Mouse (Mus musculus) lung, adult 18-20 months (tissue): ENCODE measurements at regions not wholly inside any gene's neighbourhood (a gene's known extent, or its start where the extent isn't known, plus 50 kb on each side); places are given as distances from the start of the nearest gene placed in this dataset.
A peak's percentile ranks its signal among the peaks of the same experiment; 100 is the strongest.

ENCODE experiments used
- DNase-seq, 2 experiments: peaks; one replicate each; pipeline ENCODE4 v3.0.0; 2022; ENCODE audit warnings: mixed read lengths in 2 of 2

DNA sequence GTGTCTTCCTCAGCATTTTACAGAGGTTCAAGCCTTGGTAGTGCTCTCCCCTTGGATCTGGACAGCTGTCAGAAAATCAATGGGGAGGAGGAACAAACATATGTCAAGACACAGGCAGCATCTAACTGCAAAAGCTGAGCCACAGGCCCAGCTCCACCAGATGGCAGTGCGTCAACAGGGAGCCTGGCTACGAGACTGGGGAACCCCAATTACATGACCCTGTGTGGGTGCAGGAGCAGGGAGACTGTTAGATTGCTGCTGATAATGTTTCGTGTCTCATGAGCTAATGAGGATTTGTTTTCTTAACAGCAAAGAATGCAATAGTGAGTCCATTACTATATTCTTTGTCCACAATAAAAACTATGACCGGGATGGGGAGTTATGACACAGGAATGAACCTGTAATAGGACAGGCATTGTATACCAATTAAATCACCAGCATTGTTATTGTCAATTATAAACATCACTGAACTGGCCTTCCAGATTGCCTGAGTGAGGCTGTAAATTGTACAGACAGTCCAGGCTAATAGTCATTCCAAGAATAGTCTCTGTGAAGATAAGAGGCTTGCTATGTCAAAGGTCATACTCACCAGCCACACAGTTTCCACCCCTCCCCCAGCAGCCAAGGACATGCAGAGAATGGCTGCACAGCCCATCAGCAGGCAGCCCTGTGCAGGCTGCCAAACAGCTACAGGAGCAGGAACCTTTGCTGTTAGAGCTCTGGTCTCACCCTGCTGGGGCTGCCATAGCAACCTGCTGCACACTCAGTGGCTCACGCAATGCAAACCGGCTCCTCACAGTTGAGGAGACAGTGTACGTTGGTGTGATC, 58.8 kb upstream of the Barx2 start:
- peak; percentile 39 to 59 for DNase-seq

DNA sequence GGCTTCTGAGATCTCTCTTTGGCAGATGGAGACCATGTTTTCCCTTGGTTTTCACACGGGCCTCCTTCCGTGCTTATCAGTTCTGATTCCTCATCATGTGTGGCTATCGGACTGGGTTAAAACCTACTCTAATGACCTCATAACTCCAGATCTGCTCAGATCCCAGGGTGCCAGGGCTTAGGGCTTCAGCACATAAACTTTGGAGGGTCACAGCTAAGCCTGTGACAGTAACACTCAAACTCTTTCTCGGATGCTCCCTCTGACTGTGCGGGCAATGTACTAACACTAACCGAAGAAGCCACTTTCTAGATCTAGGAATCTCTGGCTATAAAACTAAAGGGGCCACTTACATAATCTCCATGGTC, 59.3 kb upstream of the Barx2 start:
- DNase-seq: no peak

DNA sequence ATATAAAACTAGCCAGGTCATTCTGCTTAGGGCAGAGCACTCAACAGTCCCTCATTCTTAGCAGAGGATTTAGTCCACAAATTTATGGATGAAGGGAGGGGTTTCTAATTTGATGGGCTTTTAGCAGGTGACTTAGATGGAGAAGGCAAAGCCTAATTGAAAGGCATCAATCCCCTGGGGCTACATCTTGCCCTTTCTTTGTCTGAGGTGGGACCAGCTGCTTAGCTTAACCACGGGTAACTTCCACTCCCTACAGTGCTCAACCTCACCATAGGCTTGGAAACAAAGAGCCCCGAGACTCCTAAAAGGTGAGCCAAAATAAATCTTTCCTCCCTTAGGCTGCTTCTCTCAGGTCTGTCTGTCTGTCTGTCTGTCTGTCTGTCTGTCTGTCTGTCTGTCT, 62.9 kb upstream of the Barx2 start:
- no peak for DNase-seq

DNA sequence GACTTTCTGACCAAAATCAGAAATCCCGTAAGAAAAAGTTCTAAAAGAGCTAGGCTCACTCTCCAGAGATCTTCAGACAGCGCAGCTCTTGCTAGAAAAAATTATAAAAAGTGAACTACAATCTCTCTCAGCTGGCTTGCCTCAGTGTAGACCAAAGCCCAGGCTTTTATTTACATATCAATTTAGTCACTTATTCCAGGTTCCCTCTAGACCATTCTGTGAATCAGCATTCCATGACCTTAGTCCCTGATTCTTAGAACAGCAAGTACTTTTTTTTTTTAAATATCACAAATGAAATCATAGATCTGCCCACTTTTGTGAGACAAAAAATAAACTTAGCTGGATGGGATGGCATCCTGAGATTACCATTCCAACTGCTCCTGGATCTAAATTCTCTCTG, 64.8 kb upstream of the Barx2 start:
- DNase-seq: no peak

DNA sequence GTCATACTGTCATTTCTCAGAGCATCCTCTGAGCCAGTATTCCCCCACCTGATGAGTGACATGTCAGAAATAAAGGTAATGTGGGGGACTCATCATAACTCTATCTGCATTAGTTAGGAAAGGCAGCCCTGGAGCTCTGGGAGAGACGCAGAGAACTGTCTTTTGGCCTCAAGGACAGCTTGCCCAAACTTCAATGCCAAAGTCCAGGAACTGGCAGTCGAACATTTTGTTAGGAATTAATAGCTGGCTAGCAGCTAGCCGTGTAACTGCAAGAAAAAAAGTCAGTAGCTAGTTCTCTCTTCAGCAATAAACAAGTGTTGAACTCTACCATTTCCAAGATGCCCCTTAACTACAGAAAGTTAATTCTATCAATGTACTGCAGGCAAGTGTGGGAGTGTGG, 65.9 kb upstream of the Barx2 start:
- DNase-seq: no peak

DNA sequence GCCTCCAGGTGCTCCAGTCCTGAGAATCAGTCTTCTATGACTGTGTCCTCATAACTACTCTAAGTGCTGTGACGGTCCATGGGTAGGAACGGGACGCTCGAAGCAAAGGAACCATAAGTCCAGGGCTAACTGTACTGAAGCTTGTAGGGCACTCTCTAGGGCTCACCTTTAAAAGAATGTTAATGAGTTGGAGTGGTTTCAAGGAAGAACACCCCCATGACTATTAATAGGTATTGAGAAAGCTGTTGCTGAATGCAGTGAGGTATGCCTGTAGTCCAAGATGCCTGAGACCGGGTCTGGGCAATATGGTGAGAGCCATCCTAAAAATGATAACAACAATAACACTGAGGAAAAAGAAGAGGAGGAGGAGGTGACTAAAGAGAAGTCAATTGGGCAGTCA, 67.2 kb upstream of the Barx2 start:
- DNase-seq: no peak

DNA sequence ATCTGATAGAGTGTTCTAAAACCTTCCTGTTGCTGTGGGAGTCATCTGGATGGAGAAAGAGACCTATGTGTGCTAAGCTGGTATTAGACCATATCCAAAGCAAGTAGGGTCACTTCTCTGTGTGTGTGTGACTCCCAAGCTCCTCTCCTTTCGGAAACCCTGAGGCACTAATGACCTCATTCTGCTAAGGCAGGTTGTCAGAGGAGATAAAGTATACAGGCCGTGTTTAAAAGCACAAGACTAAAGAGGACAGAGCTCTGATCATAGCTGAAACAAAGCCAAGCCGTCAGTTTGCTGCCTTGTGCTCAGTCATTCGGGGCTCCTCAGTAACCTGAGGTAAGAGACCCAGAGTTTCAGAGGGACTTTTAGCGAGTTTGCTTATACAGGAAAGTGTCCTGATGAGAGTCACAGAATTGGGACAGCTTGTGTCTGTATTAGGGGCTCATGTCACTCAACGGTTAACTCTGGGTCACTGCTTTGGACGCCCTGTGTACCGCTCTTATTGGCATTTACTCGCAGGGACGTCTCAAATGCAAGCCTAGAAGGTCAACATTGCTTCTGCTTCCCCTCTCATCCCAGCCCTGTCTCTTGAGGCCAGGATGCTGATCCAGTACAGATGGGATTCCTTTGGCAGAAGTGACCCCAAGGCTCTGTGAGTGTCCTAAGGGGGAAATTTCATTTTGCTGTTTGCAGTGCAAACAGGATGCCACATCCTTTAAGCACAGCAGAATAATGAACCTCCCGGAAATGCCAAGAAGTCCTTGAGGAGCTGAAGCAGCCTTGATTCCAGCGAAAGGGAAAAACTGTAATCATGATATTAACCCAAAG, 70.7 kb upstream of the Barx2 start:
- no peak for DNase-seq

DNA sequence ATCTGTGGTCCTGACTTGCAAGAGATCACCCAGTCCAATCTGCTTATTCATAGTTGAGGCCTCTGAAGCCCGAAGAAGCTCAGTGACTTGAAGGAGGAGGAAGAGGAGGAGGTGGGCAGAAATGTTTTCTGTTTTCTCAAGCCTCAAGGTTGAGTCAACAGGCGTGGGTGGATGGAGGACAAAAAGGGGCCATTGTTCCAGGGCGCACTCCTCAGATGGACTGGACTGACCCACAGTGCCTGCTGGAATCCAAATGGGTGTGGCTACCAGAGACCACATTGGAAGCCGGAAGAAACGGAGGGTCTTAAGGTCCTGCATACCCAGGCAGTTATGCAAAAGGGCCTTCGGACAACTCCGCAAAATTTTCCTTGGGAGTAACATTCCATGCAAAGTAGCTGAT, 75.6 kb upstream of the Barx2 start:
- DNase-seq: no peak

DNA sequence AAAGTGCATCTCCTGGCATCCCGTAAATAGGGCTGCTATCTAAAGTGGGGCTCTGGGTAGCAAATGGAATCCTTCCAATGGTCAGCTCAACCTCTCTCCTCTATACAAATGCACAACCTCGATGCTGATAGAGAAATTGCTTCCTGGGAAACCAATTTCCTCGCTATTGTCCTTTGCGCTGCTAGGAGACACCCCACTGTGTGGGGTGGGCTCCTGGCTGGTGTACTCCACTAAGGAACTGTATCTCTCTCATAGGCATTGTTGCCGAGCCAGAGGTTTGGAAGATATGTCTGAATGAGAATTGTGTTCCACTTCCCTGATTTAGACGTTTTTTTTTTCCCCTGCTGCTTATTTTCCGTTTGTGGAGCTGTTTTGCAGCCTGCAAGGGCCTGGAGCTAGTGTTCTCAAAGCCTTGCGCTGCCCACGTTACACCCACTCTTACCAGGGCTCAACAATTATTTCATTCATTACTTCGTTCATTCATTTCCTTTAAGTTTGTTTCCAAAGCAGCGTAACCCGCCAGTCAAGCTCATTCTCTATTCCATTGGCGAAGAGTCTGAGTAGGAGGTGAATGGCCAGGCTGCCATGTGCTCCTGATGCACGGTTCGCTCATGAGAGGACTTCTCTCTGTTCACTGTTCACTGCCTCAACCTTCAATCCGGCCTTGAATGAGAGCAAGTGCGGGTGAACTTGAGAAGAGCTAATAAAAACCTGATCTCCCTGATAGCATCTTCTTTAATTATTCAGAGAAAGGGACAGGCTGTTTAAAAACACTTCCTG, 76.5 kb upstream of the Barx2 start:
- DNase-seq: no peak

DNA sequence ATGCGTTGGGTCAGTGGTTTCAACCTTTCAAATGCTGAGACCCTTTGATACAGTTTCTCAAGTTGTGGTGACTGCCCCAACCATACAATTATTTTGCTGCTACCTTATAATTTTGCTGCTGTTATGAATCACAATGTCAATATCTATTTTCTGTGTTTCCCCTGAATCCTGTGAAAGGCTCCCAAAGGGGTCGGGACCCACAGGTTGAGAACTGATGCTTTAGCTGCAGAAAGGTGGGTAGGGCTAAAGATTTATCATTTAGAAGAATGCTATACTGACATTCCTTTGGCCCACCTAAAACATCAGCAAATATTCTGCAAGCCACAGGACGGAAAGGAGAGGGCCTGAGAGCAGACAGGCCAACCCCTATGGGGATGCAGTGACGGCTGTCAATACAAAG, 77.2 kb upstream of the Barx2 start:
- no peak for DNase-seq

DNA sequence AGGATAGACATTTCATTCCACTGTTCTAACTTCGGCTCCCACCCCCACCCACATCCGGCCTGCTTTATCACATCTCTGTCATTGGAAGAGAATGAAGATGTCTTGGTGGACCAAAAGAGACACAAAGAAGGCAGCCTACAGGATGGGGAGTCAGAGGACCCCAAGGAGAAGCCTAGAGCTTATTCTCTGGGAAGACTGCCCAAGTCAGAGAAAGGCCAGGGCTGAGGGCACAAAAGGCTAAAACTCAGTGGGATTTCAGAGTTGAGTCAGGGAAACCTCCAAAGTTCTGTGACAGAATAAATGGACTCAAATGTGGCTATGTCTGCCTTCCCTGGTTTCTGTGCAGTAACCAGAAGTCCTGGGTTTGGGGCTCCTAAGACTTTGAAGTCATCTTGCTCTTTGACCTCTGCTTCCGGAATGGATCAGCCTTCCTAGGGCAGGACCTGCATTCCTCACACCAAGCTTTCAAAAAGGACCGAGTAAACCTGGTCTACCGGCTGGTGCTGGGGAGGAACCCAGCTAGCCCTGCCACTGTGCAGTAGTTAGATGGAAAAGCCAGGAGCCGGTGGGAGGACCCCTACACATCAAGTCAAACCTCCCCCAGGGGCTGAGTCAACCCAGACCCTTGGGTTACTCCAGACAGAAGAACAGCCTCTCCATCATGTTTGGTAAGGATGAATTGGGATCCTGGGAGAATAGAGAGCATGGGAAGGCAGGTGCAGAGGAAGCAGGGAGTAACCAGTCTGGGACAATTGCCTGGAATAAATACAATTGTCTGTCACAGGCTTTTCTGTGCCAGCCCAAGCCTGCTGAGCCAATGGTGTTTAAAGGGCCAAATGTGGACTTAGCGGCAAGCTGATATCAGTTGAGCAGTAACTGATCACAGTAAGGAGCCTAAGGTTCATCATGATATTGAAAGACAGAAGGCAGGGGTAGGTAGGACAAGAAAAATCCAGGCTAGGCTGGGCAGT, 80.7 kb upstream of the Barx2 start:
- DNase-seq: no peak

DNA sequence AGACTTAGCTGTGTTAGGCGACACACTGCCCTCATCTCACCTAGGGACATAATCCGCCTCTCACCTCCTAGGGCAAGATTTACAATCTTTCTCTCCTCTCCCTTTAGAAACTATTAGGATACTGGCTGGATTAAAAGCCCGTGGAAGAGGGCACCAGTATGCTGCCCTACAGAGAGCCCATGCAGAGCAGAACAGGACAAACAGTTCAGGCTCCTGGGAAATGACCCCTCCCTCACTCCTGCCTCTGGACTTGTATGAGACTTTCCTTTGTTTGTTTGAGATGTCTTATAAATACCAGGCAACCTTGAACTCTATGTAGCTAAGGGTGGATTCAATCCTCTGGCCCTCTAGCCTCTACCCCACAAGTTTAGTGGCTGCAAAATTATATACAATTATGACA, 81.8 kb upstream of the Barx2 start:
- DNase-seq: no peak

DNA sequence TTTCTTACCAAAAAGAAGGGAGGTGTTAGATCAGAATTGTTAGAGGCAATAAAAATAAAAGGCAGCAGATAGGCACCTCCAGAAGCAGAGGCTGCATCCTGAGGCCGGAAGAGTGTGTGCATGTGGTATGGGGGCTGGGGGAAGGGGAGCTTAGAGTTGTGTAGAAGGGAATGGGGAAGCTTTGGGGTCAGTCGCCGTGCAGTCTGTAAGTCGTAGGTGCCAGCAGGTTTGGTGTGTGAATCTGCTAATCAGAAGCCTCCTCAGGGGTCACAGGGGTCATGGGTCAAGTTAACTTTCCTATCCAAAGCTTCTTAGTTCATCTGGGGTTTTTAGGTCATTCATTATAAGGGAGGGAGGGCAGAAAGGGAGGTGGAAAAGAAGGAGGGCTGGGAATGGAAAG, 82.4 kb upstream of the Barx2 start:
- DNase-seq: no peak

DNA sequence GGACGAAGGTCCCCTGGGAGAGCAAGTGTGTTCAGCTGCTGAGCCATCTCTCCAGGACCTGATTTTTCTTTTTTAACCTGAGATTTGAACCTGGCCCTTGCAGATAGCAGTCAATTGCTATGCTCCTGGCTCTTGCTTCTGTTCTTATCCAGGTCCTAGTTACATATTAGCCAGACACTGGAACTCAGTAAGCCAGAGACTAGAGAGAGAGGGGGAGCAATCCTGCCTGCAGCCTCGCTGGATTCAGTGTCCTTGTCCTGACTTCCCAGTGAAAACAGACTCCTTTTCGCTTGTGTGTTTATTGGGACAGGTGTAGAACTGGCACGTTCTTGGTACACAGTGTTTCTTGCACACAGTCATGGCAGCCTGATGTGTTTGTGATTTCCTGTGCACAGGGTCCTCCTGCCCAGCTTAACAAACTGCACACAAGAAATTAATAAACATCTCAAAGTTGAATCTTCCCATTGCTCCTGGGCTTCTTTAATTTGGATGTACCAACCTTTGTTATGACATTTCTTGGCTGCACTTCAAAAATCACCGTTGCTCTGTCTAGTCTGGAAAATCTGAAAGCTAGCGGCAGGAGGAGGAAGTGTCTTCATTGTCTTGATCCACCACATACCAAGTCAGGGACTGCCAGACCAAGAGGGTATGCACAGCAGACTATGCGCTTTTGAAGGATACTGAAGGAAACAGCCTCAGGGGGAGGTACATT, 83.4 kb upstream of the Barx2 start:
- no peak for DNase-seq

DNA sequence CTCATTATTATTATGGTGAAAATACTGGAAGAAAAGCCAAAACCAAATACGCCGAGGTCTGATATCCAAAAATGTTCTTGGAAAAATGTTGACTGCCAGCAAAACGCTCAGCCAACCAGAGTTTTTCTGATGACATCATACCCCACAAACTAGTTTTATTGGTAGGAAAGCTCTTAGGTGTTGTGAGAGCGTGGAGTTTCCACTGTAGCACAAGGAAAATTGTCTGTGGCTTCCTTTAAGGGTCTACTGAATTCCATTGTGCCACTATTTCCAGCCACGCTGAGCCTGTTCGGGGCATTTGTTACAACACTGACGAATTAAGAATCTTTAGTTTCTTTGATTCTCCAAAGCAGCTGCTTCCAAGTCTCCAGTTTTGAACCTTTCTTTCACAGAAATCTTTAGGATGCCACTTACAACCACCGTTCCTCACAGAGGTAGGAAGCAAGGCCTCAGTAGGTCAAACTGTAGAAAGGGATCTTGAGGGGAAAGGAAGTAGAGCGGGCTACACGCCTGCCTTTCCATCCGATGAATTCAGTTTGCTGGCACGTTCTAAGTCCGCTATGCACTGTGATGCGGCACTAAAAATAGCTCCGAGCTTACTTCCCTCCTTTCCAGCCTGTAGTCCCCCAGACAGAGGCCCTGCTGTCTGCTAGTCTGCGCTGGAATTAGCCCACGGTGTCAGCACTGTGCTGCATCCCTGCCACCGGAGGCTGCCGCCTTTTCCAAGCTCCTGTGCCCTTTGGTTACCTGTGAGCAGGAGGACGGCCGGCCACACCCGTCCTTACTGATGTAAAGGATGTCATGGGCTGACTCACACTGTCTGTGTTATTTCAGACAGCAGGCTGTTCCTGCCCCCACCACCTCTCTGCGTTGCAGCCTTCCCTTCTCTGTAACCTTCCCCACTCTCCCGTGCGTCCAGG, 84.2 kb upstream of the Barx2 start:
- no peak for DNase-seq

DNA sequence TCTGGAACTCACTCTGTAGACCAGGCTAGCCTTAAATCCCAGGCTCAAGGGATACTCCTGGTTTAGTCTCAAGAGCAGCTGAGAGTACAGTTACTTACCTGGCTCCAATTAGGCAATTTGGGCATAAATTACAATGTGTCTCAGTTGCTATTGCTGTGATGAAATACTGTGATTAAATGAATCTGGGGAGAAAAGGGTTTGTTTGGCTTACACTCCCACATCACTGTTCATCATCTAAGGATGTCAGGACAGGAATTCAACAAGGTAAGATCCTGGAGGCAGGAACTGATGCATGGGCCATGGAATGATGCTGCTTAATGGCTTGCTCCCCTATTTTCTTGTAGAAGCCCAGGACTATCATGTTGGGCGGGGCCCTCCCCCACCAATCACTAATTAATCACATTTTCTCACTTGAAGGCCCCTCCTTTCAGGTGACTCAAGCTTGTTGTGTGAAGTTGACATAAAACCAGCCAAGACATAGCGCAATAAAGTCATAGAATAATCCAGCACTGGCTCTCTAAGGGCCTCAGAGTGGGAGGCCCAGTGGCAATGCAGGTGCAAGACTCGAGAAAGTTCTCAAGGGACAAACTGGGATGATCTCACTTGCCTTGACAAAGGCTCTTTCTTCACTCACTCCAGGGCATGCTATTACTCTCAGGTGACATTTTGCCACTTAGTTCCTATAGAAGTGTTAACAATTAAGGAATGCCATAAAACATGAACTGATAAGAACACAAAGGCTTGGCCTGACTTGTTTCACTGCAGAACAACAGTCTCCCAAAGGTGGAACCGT, 85.4 kb upstream of the Barx2 start:
- DNase-seq: no peak

DNA sequence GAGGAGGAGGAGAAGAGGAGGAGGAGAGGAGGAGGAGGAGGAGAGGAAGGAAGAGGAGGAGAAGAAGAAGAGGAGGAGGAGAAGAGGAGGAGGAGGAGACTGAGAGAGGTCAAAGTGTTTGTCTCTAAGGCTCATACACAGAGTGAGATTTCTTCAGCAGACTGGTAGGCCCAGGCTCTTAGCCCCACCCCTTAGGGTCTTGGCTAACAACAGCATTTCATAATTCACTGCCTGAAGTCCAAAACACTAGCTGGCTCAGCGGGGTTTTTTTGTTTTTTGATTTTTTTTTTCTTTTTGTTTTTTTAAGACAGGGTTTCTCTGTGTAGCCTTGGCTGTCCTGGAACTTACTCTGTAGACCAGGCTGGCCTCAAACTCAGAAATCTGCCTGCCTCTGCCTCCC, 86.5 kb upstream of the Barx2 start:
- DNase-seq: peak; percentile 22 to 53

DNA sequence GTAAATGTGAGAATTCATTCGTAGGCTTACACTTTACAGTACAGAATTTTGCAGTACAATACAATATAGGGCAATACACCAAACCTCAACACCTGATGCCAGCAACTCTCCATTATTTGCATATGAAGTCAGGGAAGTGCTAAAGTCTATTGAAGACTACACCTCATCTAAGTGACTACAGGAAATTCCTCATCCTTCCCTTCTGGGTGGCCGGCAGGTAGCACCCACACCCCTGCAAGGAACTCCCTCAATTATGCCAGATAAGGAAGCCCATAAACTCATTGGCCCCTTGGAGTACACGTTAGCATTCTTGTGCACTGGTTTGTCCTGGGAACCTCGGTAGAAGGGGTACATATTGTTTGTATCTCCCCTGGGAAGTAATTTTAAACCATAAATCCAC, 89.7 kb upstream of the Barx2 start:
- DNase-seq: no peak

DNA sequence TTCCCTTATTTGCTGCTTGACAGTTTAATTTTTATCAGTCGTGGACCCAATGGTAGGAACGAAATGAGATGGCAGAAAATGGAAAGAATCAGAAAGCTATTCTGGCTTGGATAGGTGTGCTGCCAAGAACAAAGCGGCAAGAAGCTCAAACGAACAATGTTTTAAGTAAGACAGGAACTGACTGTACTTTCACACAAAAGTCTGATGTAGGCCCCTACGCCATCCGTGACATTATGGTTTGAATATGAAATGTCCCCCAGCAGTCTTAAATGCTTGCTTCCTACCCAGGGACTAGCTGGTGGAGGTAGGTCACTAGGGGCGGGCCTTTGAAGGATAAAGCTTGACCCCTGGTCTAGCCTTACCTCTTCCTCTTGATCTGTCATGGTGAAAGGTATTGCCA, 90.5 kb upstream of the Barx2 start:
- DNase-seq: no peak

DNA sequence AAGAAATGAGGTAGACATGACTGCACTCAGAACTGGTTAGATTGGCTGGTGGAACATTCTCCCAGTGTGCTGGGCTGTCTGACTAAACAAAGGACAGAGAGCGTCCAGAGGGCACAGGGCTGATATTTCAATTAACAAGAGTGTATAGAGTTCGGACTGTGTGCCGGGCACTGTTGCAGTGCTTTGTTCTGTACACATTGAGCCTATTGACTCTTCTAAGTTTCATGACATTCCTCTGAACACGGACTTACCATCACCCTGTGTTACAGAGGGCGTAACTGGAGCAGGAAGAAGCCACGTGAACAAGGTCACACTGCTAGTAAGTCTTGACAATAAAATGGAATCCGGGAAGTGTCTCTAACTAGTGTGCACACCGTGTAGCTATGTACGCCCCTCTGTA, 92.1 kb upstream of the Barx2 start:
- DNase-seq: no peak
